Mouse (Mus musculus) erythroblast, embryonic 14.5 days (primary cell): ENCODE results near the gene Arl15. TPM values are rescaled to one million over a fixed set of nuclear protein-coding genes. Genes with fewer than 3 reads are reported as not detected.

Source experiments
- H3K27me3 ChIP-seq: 2 replicates; pipeline ENCODE4 v1.6.1; 2012; ENCODE audit warnings: inconsistent platforms; ENCODE audit not compliant: control insufficient read depth
- H3K36me3 ChIP-seq: 2 replicates; pipeline ENCODE4 v1.6.1; 2012; ENCODE audit warnings: mild to moderate bottlenecking, inconsistent platforms; ENCODE audit not compliant: control insufficient read depth
- H3K4me1 ChIP-seq: 2 replicates; pipeline ENCODE4 v1.6.1; 2012; ENCODE audit warnings: inconsistent platforms; ENCODE audit not compliant: control insufficient read depth
- H3K4me3 ChIP-seq: replicated peaks from 2 replicates; pipeline ENCODE3; 2012; ENCODE audit warnings: moderate library complexity, mild to moderate bottlenecking, inconsistent platforms
- H3K9me3 ChIP-seq: 2 replicates; pipeline ENCODE4 v1.6.1; 2012; ENCODE audit warnings: low read length, inconsistent platforms, mixed read lengths; ENCODE audit not compliant: control insufficient read depth
- GATA1 ChIP-seq: IDR thresholded peaks from 2 replicates; pipeline ENCODE4 v1.6.1; 2012; ENCODE audit warnings: low read length, inconsistent platforms, mixed read lengths
- TAL1 ChIP-seq: IDR thresholded peaks from 3 replicates; pipeline ENCODE4 v1.6.1; 2012; ENCODE audit warnings: low read length, inconsistent platforms, mixed read lengths
- polyA plus RNA-seq: library from polyadenylated mRNA; stranded (reverse); fragments of >175 nt; gene quantifications from 2 replicates; pipeline ENCODE4 v1.2.3, GENCODE M21; 2012

Arl15 gene
- polyA plus RNA-seq, 1 experiment: not detected

- Histone ChIP-seq H3K4me3 (no peak overlapping the region), H3K36me3 (no peaks in the 10 kb centered on the region), H3K9me3 (no peaks in the 10 kb centered on the region), H3K4me1 (no peaks in the 10 kb centered on the region), H3K27me3 (no peaks in the 10 kb centered on the region)
- no peak for TF ChIP-seq GATA1
- no peak for TF ChIP-seq TAL1
Measured at GRCm38 (mm10) chr13:114078851-114079250, 284.5 kb downstream of the Arl15 start.

GRCm38 (mm10) chr13:114079751-114080150, 285.4 kb downstream of the Arl15 start:
- H3K4me1 ChIP-seq: no peaks in the 10 kb centered on the region
- H3K27me3 ChIP-seq: no peaks in the 10 kb centered on the region
- no peak overlapping the region for H3K4me3 ChIP-seq
- TF ChIP-seq TAL1: no peak
- no peaks in the 10 kb centered on the region for H3K36me3 ChIP-seq
- H3K9me3 ChIP-seq: no peaks in the 10 kb centered on the region

- Histone ChIP-seq H3K27me3 (no peaks in the 10 kb centered on the region), H3K4me3 (no peak overlapping the region), H3K9me3 (no peaks in the 10 kb centered on the region), H3K36me3 (no peaks in the 10 kb centered on the region), H3K4me1 (no peaks in the 10 kb centered on the region)
- TF ChIP-seq TAL1 (no peak), GATA1 (no peak)
Measured at GRCm38 (mm10) chr13:114080491-114080890, 286.2 kb downstream of the Arl15 start.

GRCm38 (mm10) chr13:114083570-114084138, 289.3 kb downstream of the Arl15 start:
- TF ChIP-seq TAL1 (no peak), GATA1 (no peak)
- Histone ChIP-seq H3K4me3 (no peak overlapping the region), H3K27me3 (no peaks in the 10 kb centered on the region), H3K9me3 (no peaks in the 10 kb centered on the region), H3K36me3 (no peaks in the 10 kb centered on the region), H3K4me1 (no peaks in the 10 kb centered on the region)

- no peaks in the 10 kb centered on the region for H3K27me3 ChIP-seq
Measured at GRCm38 (mm10) chr13:114085442-114085841, 291.1 kb downstream of the Arl15 start.

GRCm38 (mm10) chr13:114086325-114086724, 292.0 kb downstream of the Arl15 start:
- TF ChIP-seq TAL1: no peak
- no peak for TF ChIP-seq GATA1
- no peaks in the 10 kb centered on the region for H3K27me3 ChIP-seq
- H3K9me3 ChIP-seq: no peaks in the 10 kb centered on the region
- peaks cover 5% of the 10 kb centered on the region for H3K36me3 ChIP-seq
- no peak overlapping the region for H3K4me3 ChIP-seq
- H3K4me1 ChIP-seq: no peaks in the 10 kb centered on the region

More at GRCm38 (mm10) chr13:114085442-114085841, 291.1 kb downstream of the Arl15 start:
- no peaks in the 10 kb centered on the region for H3K9me3 ChIP-seq
- TF ChIP-seq TAL1 (no peak), GATA1 (no peak)
- no peaks in the 10 kb centered on the region for H3K4me1 ChIP-seq
- peaks cover 5% of the 10 kb centered on the region for H3K36me3 ChIP-seq
- H3K4me3 ChIP-seq: no peak overlapping the region

- Histone ChIP-seq H3K36me3 (peaks cover 5% of the 10 kb centered on the region), H3K27me3 (no peaks in the 10 kb centered on the region), H3K4me1 (no peaks in the 10 kb centered on the region), H3K9me3 (no peaks in the 10 kb centered on the region), H3K4me3 (no peak overlapping the region)
- TF ChIP-seq GATA1: no peak
- TF ChIP-seq TAL1: no peak
Measured at GRCm38 (mm10) chr13:114086801-114087200, 292.5 kb downstream of the Arl15 start.

- Histone ChIP-seq H3K9me3 (no peaks in the 10 kb centered on the region), H3K36me3 (peaks cover 5% of the 10 kb centered on the region), H3K4me3 (no peak overlapping the region), H3K4me1 (no peaks in the 10 kb centered on the region), H3K27me3 (no peaks in the 10 kb centered on the region)
- TF ChIP-seq TAL1 (no peak), GATA1 (no peak)
Measured at GRCm38 (mm10) chr13:114087696-114088465, 293.6 kb downstream of the Arl15 start.

- H3K27me3 ChIP-seq: no peaks in the 10 kb centered on the region
- no peaks in the 10 kb centered on the region for H3K9me3 ChIP-seq
- H3K36me3 ChIP-seq: peaks cover 5% of the 10 kb centered on the region
- TF ChIP-seq GATA1 (no peak), TAL1 (no peak)
- no peak overlapping the region for H3K4me3 ChIP-seq
- no peaks in the 10 kb centered on the region for H3K4me1 ChIP-seq
Measured at GRCm38 (mm10) chr13:114090786-114091185, 296.5 kb downstream of the Arl15 start.
